In genomic region chr10:96153315-96153714, GRCm38 (mm10) we compare ENCODE assay signal across 40 mouse cellular contexts. TPM values are rescaled to one million over a fixed set of nuclear protein-coding genes. Genes with fewer than 3 reads are reported as not detected.
DNase-seq lines count a peak whose midpoint lies in the region; ATAC-seq and TF ChIP-seq lines count a peak whose summit lies in the region.
"Had no signal": no experiment of that assay in that cellular context is flagged by ENCODE, and none has a peak within 500 bp of the region (broad histone marks: within the 10 kb centered on the region; RNA-seq: fewer than 3 reads in every experiment).

No protein-coding gene starts in this region.

- H3K9me3 ChIP-seq in hindbrain, embryonic 10.5 days, result no peaks in the 10 kb centered on the region
- no peaks in the 10 kb centered on the region for H3K9me3 ChIP-seq in hindbrain, postnatal 0 days (ENCODE audit: low read length)
- 0 out of 2 replicates have a peak, but pooled peaks cover 2% of the 10 kb centered on the region for H3K9me3 ChIP-seq in midbrain, embryonic 13.5 days
- H3K9me3 ChIP-seq: heart, embryonic 12.5 days; limb, embryonic 12.5 days; liver, embryonic 15.5 days had no signal

- no peaks in the 10 kb centered on the region for H3K27me3 ChIP-seq in hindbrain, embryonic 10.5 days (ENCODE audit: insufficient read depth, poor library complexity, severe bottlenecking)
- no peaks in the 10 kb centered on the region for H3K27me3 ChIP-seq in hindbrain, postnatal 0 days (ENCODE audit: insufficient read depth, low read length)
- no peaks in the 10 kb centered on the region for H3K27me3 ChIP-seq in midbrain, embryonic 13.5 days
- H3K27me3 ChIP-seq: heart, embryonic 12.5 days; limb, embryonic 12.5 days; liver, embryonic 15.5 days had no signal

- no peak overlapping the region for H3K4me3 ChIP-seq in hindbrain, embryonic 10.5 days
- no peak overlapping the region for H3K4me3 ChIP-seq in hindbrain, postnatal 0 days (ENCODE audit: low read length)
- H3K4me3 ChIP-seq in midbrain, embryonic 13.5 days (replicated peaks), result no peak overlapping the region
- H3K4me3 ChIP-seq: erythroblast, embryonic 14.5 days; heart, embryonic 12.5 days; left cerebral cortex, adult 2 months; limb, embryonic 12.5 days; liver, embryonic 15.5 days had no signal

- no peaks in the 10 kb centered on the region for H3K36me3 ChIP-seq in hindbrain, embryonic 10.5 days
- no peaks in the 10 kb centered on the region for H3K36me3 ChIP-seq in hindbrain, postnatal 0 days (ENCODE audit: insufficient read depth, low read length)
- no peaks in the 10 kb centered on the region for H3K36me3 ChIP-seq in midbrain, embryonic 13.5 days
- H3K36me3 ChIP-seq: heart, embryonic 12.5 days; limb, embryonic 12.5 days; liver, embryonic 15.5 days had no signal

- no peak overlapping the region for H3K27ac ChIP-seq in hindbrain, embryonic 10.5 days
- no peak overlapping the region for H3K27ac ChIP-seq in hindbrain, postnatal 0 days
- 0 out of 2 replicates have a peak overlapping the region, but pooled peaks have one; percentile 44 for H3K27ac ChIP-seq in midbrain, embryonic 13.5 days
- H3K27ac ChIP-seq: hindbrain, embryonic 14.5 days; left cerebral cortex, adult 2 months; limb, embryonic 12.5 days; liver, embryonic 15.5 days had no signal

- H3K9ac ChIP-seq in hindbrain, postnatal 0 days (replicated peaks; ENCODE audit: low read length), result no peak overlapping the region
- H3K9ac ChIP-seq in midbrain, embryonic 13.5 days (replicated peaks), result no peak overlapping the region
- H3K9ac ChIP-seq: forebrain, postnatal 0 days; heart, embryonic 12.5 days; hindbrain, embryonic 14.5 days; limb, embryonic 12.5 days; liver, embryonic 15.5 days; lung, embryonic 14.5 days had no signal

- ATAC-seq in hindbrain, postnatal 0 days, result no peak
- ATAC-seq in midbrain, embryonic 13.5 days, result peak; percentile 37; the same call in 1 of the 2 replicates
- ATAC-seq: activated CD4-positive, CD25-positive, alpha-beta regulatory T cell, adult 4 months; forebrain, postnatal 0 days; inflammation-experienced regulatory T-cells, adult 6 months had no signal

- TF ChIP-seq CTCF in hindbrain, postnatal 0 days (IDR thresholded peaks at IDR 0.05; ENCODE audit: low read depth), result no peak

- H3K4me2 ChIP-seq in hindbrain, postnatal 0 days (ENCODE audit: low read depth, low read length), result no peak overlapping the region
- no peak overlapping the region for H3K4me2 ChIP-seq in midbrain, embryonic 13.5 days (replicated peaks)
- H3K4me2 ChIP-seq: heart, embryonic 12.5 days; hindbrain, embryonic 14.5 days; limb, embryonic 12.5 days; liver, embryonic 15.5 days; lung, embryonic 14.5 days had no signal

- H3K4me1 ChIP-seq in hindbrain, embryonic 10.5 days (replicated peaks), result no peaks in the 10 kb centered on the region
- H3K4me1 ChIP-seq in hindbrain, postnatal 0 days (ENCODE audit: insufficient read depth, low read length), result 0 out of 2 replicates have a peak, but pooled peaks cover 3% of the 10 kb centered on the region
- peaks cover 10% of the 10 kb centered on the region for H3K4me1 ChIP-seq in midbrain, embryonic 13.5 days (replicated peaks)
- H3K4me1 ChIP-seq: liver, embryonic 15.5 days had no signal

- peak; percentile 3 for DNase-seq in hindbrain, embryonic 10.5 days (ENCODE audit: low spot score)
- no peak for DNase-seq in hindbrain, postnatal 0 days (ENCODE audit: low spot score)
- peak; percentile 8 for DNase-seq in embryo, embryonic 11 days
- peak; percentile 43 for DNase-seq in retina, embryonic 14.5 days (ENCODE audit: low spot score)
- no peak for DNase-seq in cerebellum, postnatal 14 days
- no peak for DNase-seq in left cerebral cortex, adult 18-20 months (ENCODE audit: low spot score in 2 of 2)
- no peak for DNase-seq in gastrocnemius, postnatal 14 days
- DNase-seq: adrenal gland, postnatal 10 days; B cell, adult 2 months; cerebellum, adult 11-12 months; cerebellum, adult 9-11 months; forebrain, postnatal 0 days; gastrocnemius, postnatal 25 days; heart, adult 18-20 months; heart, postnatal 4 days; kidney, adult 11 months; kidney, postnatal 14 days; lung, embryonic 14.5 days; lung, postnatal 14 days had no signal

- 55% methylated on average over 5 of the region's 5 CpGs for WGBS in hindbrain, embryonic 10.5 days
- 52% methylated on average over 5 of the region's 5 CpGs for WGBS in hindbrain, postnatal 0 days
- WGBS in midbrain, embryonic 13.5 days, result 18% methylated on average over 5 of the region's 5 CpGs

- intact Hi-C loops in gastrocnemius, postnatal 14 days (cut with DNase I; ENCODE audit: low total_unique reads), result no loop called here

RNA-seq across cellular contexts. Expression of gene Gm5426, which starts 16.9 kb away (rescaled TPM):
- polyA plus RNA-seq in hindbrain, embryonic 10.5 days (2016; fragmentation: Nextera tagmentation; extraction: Ambion mirVana), result not detected in 2 replicates
- not detected in 2 replicates for total RNA-seq in hindbrain, postnatal 0 days (2014; rRNA removed)
- polyA plus RNA-seq in hindbrain, postnatal 0 days (2015; fragmentation: Nextera tagmentation; extraction: Ambion mirVana), result not detected in 2 replicates
- polyA plus RNA-seq in midbrain, embryonic 13.5 days (2015; fragmentation: Nextera tagmentation; extraction: Ambion mirVana), result not detected in 2 replicates
- not detected for total RNA-seq in left cerebral cortex, adult 18-20 months (2021)
- not detected for total RNA-seq in gastrocnemius, postnatal 14 days (2021)
- total RNA-seq: adrenal gland, postnatal 10 days; common myeloid progenitor, adult 5-6 weeks; forebrain, postnatal 0 days; gastrocnemius, postnatal 25 days; heart, adult 18-20 months; heart, postnatal 4 days; layer of hippocampus, postnatal 10 days; left cerebral cortex, adult 2 months; left cerebral cortex, postnatal 25 days; liver, adult 2 months; neutrophil, adult 5-6 weeks had no signal
- polyA plus RNA-seq: embryonic facial prominence, embryonic 14.5 days; erythroblast, embryonic 14.5 days; forebrain, postnatal 0 days; heart, embryonic 12.5 days; heart, postnatal 0 days; hindbrain, embryonic 14.5 days; kidney, embryonic 14.5 days; limb, embryonic 12.5 days; liver, adult 2 months; liver, embryonic 15.5 days; lung, embryonic 14.5 days; neural tube, embryonic 11.5 days; stomach, embryonic 14.5 days; testis, adult 2 months; urinary bladder, adult 2 months had no signal

Comparison
In these comparisons a context has a peak if more than half of its experiments do, and no peak if none do; other contexts are left out.
1. DNase-seq: peak in hindbrain, embryonic 10.5 days (single experiment), embryo, embryonic 11 days (single experiment) and retina, embryonic 14.5 days (single experiment); none in hindbrain, postnatal 0 days (single experiment), cerebellum, postnatal 14 days (0 of 2), left cerebral cortex, adult 18-20 months (0 of 2) and gastrocnemius, postnatal 14 days (single experiment).